Mouse (Mus musculus): ENCODE measurements around the gene H2al1j.
"Not testable (repeated sequence)": the region's sequence is repeated elsewhere in the genome, so short reads cannot be mapped to it uniquely, and the experiment has no call there.

H2al1j gene

DNA sequence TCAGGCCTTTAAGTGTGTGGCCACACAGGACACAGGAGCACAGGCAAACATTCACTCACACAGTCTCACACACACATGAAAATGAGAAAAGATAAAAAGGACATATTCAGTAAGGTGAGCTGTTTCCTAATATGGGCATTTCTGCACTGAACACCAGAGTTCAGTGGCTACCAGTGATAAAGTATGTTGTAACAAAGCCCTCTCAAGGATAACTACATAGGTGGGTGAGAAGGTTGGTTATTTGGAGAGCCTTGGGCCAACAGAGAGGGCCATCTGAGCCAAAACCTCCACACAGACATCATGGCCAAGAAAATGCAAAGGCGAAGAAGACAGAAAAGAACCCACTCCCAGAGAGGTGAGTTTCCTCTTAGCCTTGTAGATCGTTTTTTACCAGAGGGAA, at the start of gene H2al1j:
TSS of gene H2al1j (plus strand) at position 301 of the 400 bp plus-strand sequence.
- not testable (repeated sequence) for DNase-seq

DNA sequence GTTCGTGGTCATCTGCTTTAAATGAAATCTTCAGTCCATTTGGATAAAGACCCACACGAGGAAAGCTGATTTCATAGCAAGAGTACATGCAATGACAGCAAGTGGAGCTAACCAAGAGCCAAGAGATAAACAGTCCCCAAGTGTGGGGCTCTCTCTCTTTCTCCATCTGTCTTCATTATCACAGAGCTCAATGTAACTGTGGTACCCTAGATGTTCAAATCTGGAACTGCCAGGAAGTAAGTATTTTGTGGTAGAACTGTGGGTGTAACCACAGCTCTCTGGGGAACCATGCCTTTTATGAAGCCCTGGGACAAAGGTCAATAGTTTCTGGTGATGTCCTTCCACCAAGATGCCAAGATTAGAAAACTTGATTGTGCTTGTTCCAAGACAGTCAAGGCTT, 46.9 kb upstream of the H2al1j start:
- no peak for DNase-seq

DNA sequence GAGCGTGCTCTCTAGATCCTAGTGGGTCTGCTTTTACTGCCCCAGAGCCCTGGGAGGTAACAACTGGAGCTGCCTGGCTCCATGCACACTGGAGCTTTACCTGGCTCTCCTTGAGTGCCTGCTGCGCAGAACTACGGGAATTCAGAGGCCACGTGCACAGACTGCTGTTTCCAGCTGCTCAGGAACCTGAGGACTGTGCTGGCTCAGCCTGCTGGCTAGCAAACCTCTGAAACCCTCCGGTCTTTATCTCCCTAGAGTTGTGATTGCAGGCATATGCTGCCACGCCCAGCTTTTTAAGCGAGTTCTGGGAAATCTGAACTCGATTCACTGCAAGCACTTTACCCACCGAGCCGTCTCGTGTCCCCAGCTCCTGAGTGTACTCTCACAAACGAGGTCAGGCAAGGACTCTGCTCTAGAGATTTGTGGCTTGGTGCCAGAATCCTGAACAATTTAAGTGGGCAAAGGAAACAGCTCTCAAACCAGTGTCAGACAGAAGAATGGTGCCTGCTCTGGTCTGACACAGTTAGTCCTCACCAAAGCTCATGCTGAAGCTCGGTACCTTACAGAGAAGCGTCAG, 39.2 kb upstream of the H2al1j start:
- DNase-seq: no peak

DNA sequence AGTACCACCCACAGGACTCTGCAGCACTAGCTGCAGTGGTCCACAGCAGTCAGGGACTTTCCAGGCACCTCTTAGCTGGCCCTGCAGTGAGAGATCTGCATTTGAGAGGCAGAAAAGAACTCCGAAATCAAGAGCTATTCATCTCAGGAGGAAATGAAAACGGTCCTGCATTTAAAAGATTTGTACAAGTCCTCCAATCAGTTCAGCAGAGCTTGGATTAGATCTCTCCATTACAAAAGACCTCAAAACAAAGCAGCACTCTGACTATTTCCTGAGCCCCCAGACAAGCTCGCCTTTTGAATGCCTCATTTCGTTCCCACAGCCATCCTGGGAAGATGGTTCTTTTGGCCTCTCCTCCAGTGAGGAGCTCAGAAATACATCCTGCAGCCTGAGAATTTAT, 38.4 kb upstream of the H2al1j start:
- no peak for DNase-seq

DNA sequence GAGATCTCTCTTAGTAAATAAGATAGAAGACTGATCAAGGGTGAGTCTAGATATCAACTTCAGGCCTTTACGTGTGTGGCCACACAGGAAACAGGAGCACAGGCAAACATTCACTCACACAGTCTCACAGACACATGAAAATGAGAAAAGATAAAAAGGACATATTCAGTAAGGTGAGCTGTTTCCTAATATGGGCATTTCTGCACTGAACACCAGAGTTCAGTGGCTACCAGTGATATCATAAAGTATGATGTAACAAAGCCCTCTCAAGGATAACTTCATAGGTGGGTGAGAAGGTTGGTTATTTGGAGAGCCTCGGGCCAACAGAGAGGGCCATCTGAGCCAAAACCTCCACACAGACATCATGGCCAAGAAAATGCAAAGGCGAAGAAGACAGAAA, 28.7 kb upstream of the H2al1j start, which contains the start of gene H2al1a:
TSS of gene H2al1a (plus strand) at position 301 of the 400 bp plus-strand sequence.
- not testable (repeated sequence) for DNase-seq

DNA sequence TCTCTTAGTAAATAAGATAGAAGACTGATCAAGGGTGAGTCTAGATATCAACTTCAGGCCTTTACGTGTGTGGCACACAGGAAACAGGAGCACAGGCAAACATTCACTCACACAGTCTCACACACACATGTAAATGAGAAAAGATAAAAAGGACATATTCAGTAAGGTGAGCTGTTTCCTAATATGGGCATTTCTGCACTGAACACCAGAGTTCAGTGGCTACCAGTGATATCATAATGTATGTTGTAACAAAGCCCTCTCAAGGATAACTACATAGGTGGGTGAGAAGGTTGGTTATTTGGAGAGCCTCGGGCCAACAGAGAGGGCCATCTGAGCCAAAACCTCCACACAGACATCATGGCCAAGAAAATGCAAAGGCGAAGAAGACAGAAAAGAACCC, 25.5 kb upstream of the H2al1j start, which contains the start of gene H2al1b:
TSS of gene H2al1b (plus strand) at position 301 of the 400 bp plus-strand sequence.
- DNase-seq: not testable (repeated sequence)

DNA sequence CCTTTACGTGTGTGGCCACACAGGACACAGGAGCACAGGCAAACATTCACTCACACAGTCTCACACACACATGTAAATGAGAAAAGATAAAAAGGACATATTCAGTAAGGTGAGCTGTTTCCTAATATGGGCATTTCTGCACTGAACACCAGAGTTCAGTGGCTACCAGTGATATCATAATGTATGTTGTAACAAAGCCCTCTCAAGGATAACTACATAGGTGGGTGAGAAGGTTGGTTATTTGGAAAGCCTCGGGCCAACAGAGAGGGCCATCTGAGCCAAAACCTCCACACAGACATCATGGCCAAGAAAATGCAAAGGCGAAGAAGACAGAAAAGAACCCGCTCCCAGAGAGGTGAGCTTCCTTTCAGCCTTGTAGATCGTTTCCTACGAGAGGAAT, 22.3 kb upstream of the H2al1j start, which contains the start of gene H2al1c:
TSS of gene H2al1c (plus strand) at position 301 of the 400 bp plus-strand sequence.
- DNase-seq: not testable (repeated sequence)

DNA sequence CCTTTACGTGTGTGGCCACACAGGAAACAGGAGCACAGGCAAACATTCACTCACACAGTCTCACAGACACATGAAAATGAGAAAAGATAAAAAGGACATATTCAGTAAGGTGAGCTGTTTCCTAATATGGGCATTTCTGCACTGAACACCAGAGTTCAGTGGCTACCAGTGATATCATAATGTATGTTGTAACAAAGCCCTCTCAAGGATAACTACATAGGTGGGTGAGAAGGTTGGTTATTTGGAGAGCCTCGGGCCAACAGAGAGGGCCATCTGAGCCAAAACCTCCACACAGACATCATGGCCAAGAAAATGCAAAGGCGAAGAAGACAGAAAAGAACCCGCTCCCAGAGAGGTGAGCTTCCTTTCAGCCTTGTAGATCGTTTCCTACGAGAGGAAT, 19.1 kb upstream of the H2al1j start, which contains the start of gene H2al1d:
TSS of gene H2al1d (plus strand) at position 301 of the 400 bp plus-strand sequence.
- DNase-seq: not testable (repeated sequence)

DNA sequence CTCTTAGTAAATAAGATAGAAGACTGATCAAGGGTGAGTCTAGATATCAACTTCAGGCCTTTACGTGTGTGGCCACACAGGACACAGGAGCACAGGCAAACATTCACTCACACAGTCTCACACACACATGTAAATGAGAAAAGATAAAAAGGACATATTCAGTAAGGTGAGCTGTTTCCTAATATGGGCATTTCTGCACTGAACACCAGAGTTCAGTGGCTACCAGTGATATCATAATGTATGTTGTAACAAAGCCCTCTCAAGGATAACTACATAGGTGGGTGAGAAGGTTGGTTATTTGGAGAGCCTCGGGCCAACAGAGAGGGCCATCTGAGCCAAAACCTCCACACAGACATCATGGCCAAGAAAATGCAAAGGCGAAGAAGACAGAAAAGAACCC, 16.0 kb upstream of the H2al1j start, which contains the start of gene H2al1e:
TSS of gene H2al1e (plus strand) at position 301 of the 400 bp plus-strand sequence.
- DNase-seq: not testable (repeated sequence)

DNA sequence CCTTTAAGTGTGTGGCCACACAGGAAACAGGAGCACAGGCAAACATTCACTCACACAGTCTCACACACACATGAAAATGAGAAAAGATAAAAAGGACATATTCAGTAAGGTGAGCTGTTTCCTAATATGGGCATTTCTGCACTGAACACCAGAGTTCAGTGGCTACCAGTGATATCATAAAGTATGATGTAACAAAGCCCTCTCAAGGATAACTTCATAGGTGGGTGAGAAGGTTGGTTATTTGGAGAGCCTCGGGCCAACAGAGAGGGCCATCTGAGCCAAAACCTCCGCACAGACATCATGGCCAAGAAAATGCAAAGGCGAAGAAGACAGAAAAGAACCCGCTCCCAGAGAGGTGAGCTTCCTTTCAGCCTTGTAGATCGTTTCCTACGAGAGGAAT, 12.8 kb upstream of the H2al1j start, which contains the start of gene H2al1f:
TSS of gene H2al1f (plus strand) at position 301 of the 400 bp plus-strand sequence.
- not testable (repeated sequence) for DNase-seq

DNA sequence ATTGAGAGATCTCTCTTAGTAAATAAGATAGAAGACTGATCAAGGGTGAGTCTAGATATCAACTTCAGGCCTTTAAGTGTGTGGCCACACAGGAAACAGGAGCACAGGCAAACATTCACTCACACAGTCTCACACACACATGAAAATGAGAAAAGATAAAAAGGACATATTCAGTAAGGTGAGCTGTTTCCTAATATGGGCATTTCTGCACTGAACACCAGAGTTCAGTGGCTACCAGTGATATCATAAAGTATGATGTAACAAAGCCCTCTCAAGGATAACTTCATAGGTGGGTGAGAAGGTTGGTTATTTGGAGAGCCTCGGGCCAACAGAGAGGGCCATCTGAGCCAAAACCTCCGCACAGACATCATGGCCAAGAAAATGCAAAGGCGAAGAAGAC, 9.7 kb upstream of the H2al1j start, which contains the start of gene H2al1g:
TSS of gene H2al1g (plus strand) at position 301 of the 400 bp plus-strand sequence.
- not testable (repeated sequence) for DNase-seq

DNA sequence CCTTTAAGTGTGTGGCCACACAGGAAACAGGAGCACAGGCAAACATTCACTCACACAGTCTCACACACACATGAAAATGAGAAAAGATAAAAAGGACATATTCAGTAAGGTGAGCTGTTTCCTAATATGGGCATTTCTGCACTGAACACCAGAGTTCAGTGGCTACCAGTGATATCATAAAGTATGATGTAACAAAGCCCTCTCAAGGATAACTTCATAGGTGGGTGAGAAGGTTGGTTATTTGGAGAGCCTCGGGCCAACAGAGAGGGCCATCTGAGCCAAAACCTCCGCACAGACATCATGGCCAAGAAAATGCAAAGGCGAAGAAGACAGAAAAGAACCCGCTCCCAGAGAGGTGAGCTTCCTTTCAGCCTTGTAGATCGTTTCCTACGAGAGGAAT, 6.4 kb upstream of the H2al1j start, which contains the start of gene H2al1h:
TSS of gene H2al1h (plus strand) at position 301 of the 400 bp plus-strand sequence.
- DNase-seq: not testable (repeated sequence)

DNA sequence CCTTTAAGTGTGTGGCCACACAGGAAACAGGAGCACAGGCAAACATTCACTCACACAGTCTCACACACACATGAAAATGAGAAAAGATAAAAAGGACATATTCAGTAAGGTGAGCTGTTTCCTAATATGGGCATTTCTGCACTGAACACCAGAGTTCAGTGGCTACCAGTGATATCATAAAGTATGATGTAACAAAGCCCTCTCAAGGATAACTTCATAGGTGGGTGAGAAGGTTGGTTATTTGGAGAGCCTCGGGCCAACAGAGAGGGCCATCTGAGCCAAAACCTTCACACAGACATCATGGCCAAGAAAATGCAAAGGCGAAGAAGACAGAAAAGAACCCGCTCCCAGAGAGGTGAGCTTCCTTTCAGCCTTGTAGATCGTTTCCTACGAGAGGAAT, 3.3 kb upstream of the H2al1j start, which contains the start of gene H2al1i:
TSS of gene H2al1i (plus strand) at position 301 of the 400 bp plus-strand sequence.
- DNase-seq: not testable (repeated sequence)

DNA sequence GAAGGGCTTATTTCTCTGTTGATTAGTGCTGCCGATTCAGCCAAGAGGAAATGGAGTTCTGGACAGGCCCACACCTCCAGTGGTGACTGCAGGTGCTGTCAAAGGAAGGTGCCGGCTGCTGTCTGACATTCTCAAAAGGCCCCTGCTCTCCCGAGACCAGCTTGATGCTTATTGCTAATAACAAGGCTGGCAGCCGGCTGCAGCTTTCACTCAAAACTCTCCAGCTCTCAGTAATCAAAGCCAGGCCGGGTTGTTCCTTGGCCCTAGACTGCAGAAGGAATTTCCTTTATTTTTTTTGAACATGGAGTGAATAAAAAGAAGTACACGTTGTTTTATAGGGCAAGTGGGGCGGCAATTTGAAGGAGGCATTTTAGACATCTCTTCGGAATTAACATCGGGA, 18.1 kb downstream of the H2al1j start:
- DNase-seq: no peak

DNA sequence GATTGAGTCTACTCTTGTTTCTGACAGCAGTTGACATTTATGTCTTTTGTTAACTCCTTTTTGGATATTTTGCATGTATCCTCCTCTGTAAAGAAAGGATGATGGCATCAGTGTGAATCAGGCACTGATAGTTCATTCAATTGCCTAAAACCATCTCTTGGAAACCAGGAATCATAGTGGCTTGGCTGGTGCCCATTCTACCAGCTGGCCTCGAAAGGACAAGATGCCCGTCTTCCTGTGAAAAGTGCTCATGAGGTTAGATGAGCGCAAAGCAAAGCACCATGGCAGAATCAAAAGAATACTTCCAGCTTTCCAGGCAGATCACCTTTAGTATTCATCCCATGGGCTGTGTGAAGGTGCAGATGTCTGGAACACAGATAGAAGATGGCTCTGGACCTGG, 19.1 kb downstream of the H2al1j start:
- no peak for DNase-seq

DNA sequence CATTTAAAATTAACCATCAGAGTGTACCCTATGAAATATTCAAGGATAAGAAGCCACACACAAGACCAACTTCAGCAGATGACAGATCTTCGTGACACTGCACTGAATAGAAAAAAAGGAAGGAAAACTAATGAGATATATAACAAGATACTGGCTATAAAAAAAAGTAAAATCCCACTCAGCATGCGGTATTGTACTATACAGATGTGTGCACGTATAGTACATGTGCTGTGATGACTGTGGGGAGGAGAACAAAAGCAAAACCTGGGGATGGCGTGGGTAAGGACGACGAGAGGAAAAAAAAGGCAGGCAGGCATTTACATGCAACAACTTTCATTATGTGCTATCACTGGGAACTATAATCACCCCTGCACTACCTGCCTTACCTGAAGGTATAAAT, 33.2 kb downstream of the H2al1j start:
- no peak for DNase-seq

DNA sequence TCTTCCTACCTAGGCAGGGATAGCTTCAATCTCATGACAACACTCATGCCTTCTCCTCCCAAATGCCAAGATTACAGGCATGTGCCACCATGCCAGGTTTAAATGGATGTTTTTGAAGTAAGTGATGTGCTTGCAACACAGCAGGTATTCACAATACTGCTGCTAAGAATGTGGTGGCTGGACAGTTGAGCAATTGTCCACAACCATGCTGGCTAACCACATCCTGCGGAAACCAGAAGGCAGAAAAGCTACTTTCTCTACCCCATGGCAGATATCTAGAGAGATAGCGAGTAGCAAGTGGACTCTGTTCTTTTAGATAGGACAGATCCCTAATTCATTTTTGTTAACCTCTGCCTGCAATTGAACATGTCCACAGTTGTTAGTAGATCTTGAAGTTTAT, 33.6 kb downstream of the H2al1j start:
- no peak for DNase-seq

DNA sequence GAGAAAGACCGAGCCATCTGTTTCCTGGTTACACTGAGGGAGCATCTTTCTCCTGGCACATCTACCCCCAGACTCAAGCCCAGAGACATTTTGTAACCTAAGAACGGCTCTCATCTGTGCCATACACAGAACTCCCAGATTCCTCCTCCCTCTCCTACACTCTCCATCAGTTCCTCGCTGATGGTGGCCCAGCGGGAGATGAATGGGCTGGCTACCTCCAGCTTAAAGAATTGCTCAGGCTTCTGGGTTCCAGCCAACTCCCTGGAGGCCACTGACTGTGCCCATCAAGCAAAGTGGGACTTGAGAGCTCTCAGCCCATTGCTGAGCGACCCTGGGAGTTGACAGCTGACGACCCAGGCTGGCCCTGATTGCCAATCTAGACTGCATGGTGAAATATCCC, 36.3 kb downstream of the H2al1j start:
- DNase-seq: no peak

DNA sequence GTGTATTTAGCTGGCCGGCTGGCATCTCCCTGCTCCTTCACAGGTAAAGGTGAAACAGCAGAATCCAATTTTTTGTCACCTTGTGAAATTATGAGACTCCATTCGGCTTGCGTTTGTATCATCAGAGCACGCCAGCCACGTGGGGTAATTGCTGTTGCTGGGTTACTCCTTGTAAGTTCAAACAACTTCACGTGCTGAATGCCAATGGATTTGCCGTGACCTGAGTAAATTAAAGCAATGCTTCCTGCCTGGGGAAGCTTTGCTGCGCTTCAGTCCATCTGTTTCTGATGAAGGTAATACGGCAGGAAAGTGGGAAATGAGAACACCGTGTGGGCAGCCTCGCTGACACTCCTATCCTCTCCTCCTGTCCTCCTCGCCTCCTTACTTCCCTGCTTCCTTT, 37.5 kb downstream of the H2al1j start:
- DNase-seq: no peak

Data from thymus, postnatal 4 days (tissue).